Mouse (Mus musculus) intestine, embryonic 15.5 days (tissue): Measurements from ENCODE around the gene Map3k5. TPM values are rescaled to one million over a fixed set of nuclear protein-coding genes. Genes with fewer than 3 reads are reported as not detected.

Experiments used
- ATAC-seq: fragments of 200-750 bp; cut with Nextera tagmentation; 2 replicates; pipeline ENCODE4 v1.8.0; 2017; ENCODE audit warnings: moderate TSS enrichment, moderate library complexity
- H3K27ac ChIP-seq: fragments of 300-500 bp; sonication (generic); 2 replicates; pipeline ENCODE4 v1.5.1; 2015; ENCODE audit warnings: mild to moderate bottlenecking, inconsistent platforms
- H3K27me3 ChIP-seq: fragments of 300-500 bp; sonication (generic); replicated peaks from 2 replicates; pipeline ENCODE4 v1.6.1; 2015; ENCODE audit warnings: inconsistent platforms
- H3K36me3 ChIP-seq: fragments of 300-500 bp; sonication (generic); 2 replicates; pipeline ENCODE4 v1.6.1; 2015; ENCODE audit warnings: inconsistent platforms
- H3K4me1 ChIP-seq: fragments of 300-500 bp; sonication (generic); replicated peaks from 2 replicates; pipeline ENCODE4 v1.6.1; 2015; ENCODE audit warnings: inconsistent platforms
- H3K4me2 ChIP-seq: fragments of 300-500 bp; sonication (generic); replicated peaks from 2 replicates; pipeline ENCODE4 v1.6.1; 2015; ENCODE audit warnings: mild to moderate bottlenecking, inconsistent platforms
- H3K4me3 ChIP-seq: fragments of 300-500 bp; sonication (generic); replicated peaks from 2 replicates; pipeline ENCODE4 v1.5.1; 2015; ENCODE audit warnings: inconsistent platforms
- H3K9ac ChIP-seq: fragments of 300-500 bp; sonication (generic); 2 replicates; pipeline ENCODE4 v1.6.1; 2015; ENCODE audit warnings: inconsistent platforms
- H3K9me3 ChIP-seq: fragments of 300-500 bp; sonication (generic); 2 replicates; pipeline ENCODE4 v1.6.1; 2016; ENCODE audit warnings: inconsistent platforms
- WGBS: fragments of 180-500 bp; shearing (Covaris S2); methylation state at CpG from one replicate; pipeline ENCODE4 v1.1.7; 2015; 5-methylcytosine and 5-hydroxymethylcytosine counted together
- polyA plus RNA-seq: library from polyadenylated mRNA; unstranded; fragments of >200 nt; fragmentation: Nextera tagmentation; extraction: Ambion mirVana; gene quantifications from 2 replicates; pipeline ENCODE4 v1.2.1, GENCODE M21; 2015

Gene Map3k5
- polyA plus RNA-seq, 1 experiment from 2014 or later = 1.9 TPM

GRCm38 (mm10) chr10:19973321-19974108, 39.2 kb downstream of the Map3k5 start:
- no peaks in the 10 kb centered on the region for H3K36me3 ChIP-seq
- H3K4me1 ChIP-seq = no peaks in the 10 kb centered on the region
- no peak overlapping the region for H3K27ac ChIP-seq
- no peak overlapping the region for H3K4me3 ChIP-seq
- H3K27me3 ChIP-seq = no peaks in the 10 kb centered on the region
- ATAC-seq = no peak
- WGBS = 85% methylated on average over 12 of the region's 12 CpGs
- H3K4me2 ChIP-seq = no peak overlapping the region
- H3K9me3 ChIP-seq = no peaks in the 10 kb centered on the region
- H3K9ac ChIP-seq = no peak overlapping the region

GRCm38 (mm10) chr10:19977557-19977956, 43.3 kb downstream of the Map3k5 start:
- no peaks in the 10 kb centered on the region for H3K27me3 ChIP-seq
- ATAC-seq = no peak
- no peak overlapping the region for H3K4me2 ChIP-seq
- H3K4me1 ChIP-seq = no peaks in the 10 kb centered on the region
- 71% methylated on average over 3 of the region's 3 CpGs for WGBS
- H3K9ac ChIP-seq = no peak overlapping the region
- no peaks in the 10 kb centered on the region for H3K9me3 ChIP-seq
- H3K27ac ChIP-seq = no peak overlapping the region
- H3K36me3 ChIP-seq = no peaks in the 10 kb centered on the region
- no peak overlapping the region for H3K4me3 ChIP-seq

GRCm38 (mm10) chr10:19978662-19979199, 44.5 kb downstream of the Map3k5 start:
- no peaks in the 10 kb centered on the region for H3K4me1 ChIP-seq
- H3K27me3 ChIP-seq = no peaks in the 10 kb centered on the region
- H3K4me3 ChIP-seq = no peak overlapping the region
- H3K4me2 ChIP-seq = no peak overlapping the region
- H3K9me3 ChIP-seq = no peaks in the 10 kb centered on the region
- no peaks in the 10 kb centered on the region for H3K36me3 ChIP-seq
- no peak for ATAC-seq
- no peak overlapping the region for H3K9ac ChIP-seq
- WGBS = 91% methylated on average over 5 of the region's 5 CpGs
- H3K27ac ChIP-seq = no peak overlapping the region

- H3K4me2 ChIP-seq = no peak overlapping the region
- WGBS = 72% methylated on average over 9 of the region's 9 CpGs
- H3K4me1 ChIP-seq = no peaks in the 10 kb centered on the region
- no peak overlapping the region for H3K9ac ChIP-seq
- ATAC-seq = no peak
- H3K27ac ChIP-seq = no peak overlapping the region
- H3K36me3 ChIP-seq = no peaks in the 10 kb centered on the region; the same call in 1 of the 2 replicates
- H3K27me3 ChIP-seq = no peaks in the 10 kb centered on the region
- H3K9me3 ChIP-seq = no peaks in the 10 kb centered on the region
- H3K4me3 ChIP-seq = no peak overlapping the region
Measured at GRCm38 (mm10) chr10:19987736-19988135, 53.5 kb downstream of the Map3k5 start.

- 88% methylated on average over 6 of the region's 6 CpGs for WGBS
- ATAC-seq = no peak
Measured at GRCm38 (mm10) chr10:19989986-19990385, 55.7 kb downstream of the Map3k5 start.

GRCm38 (mm10) chr10:19990638-19991037, 56.4 kb downstream of the Map3k5 start:
- Histone ChIP-seq H3K9ac (no peak overlapping the region), H3K27ac (no peak overlapping the region), H3K27me3 (no peaks in the 10 kb centered on the region), H3K36me3 (no peaks in the 10 kb centered on the region; the same call in 1 of the 2 replicates), H3K4me1 (no peaks in the 10 kb centered on the region), H3K4me2 (no peak overlapping the region), H3K4me3 (no peak overlapping the region), H3K9me3 (no peaks in the 10 kb centered on the region)
- ATAC-seq = no peak
- 72% methylated on average over 6 of the region's 6 CpGs for WGBS

More at GRCm38 (mm10) chr10:19989986-19990385, 55.7 kb downstream of the Map3k5 start:
- H3K4me3 ChIP-seq = no peak overlapping the region
- no peaks in the 10 kb centered on the region for H3K27me3 ChIP-seq
- no peak overlapping the region for H3K4me2 ChIP-seq
- H3K36me3 ChIP-seq = no peaks in the 10 kb centered on the region; the same call in 1 of the 2 replicates
- H3K4me1 ChIP-seq = no peaks in the 10 kb centered on the region
- no peak overlapping the region for H3K9ac ChIP-seq
- H3K27ac ChIP-seq = no peak overlapping the region
- no peaks in the 10 kb centered on the region for H3K9me3 ChIP-seq

GRCm38 (mm10) chr10:19991237-19991865, 57.1 kb downstream of the Map3k5 start:
- H3K27ac ChIP-seq = no peak overlapping the region
- H3K9ac ChIP-seq = no peak overlapping the region
- WGBS = 65% methylated on average over 3 of the region's 3 CpGs
- no peak overlapping the region for H3K4me3 ChIP-seq
- ATAC-seq = no peak
- no peaks in the 10 kb centered on the region for H3K4me1 ChIP-seq
- H3K4me2 ChIP-seq = no peak overlapping the region
- no peaks in the 10 kb centered on the region; the same call in 1 of the 2 replicates for H3K36me3 ChIP-seq
- no peaks in the 10 kb centered on the region for H3K9me3 ChIP-seq
- H3K27me3 ChIP-seq = no peaks in the 10 kb centered on the region

- Histone ChIP-seq H3K4me1 (no peaks in the 10 kb centered on the region), H3K4me3 (no peak overlapping the region), H3K27me3 (no peaks in the 10 kb centered on the region), H3K9ac (no peak overlapping the region), H3K4me2 (no peak overlapping the region), H3K27ac (no peak overlapping the region), H3K36me3 (no peaks in the 10 kb centered on the region), H3K9me3 (no peaks in the 10 kb centered on the region)
- 37% methylated on average over 3 of the region's 3 CpGs for WGBS
- ATAC-seq = no peak
Measured at GRCm38 (mm10) chr10:19991866-19992252, 57.6 kb downstream of the Map3k5 start.

GRCm38 (mm10) chr10:19994469-19995450, 60.5 kb downstream of the Map3k5 start:
- no peak overlapping the region for H3K27ac ChIP-seq
- no peaks in the 10 kb centered on the region for H3K36me3 ChIP-seq
- no peak overlapping the region for H3K4me2 ChIP-seq
- H3K9me3 ChIP-seq = no peaks in the 10 kb centered on the region
- H3K27me3 ChIP-seq = no peaks in the 10 kb centered on the region
- H3K4me3 ChIP-seq = no peak overlapping the region
- WGBS = 68% methylated on average over 14 of the region's 14 CpGs
- H3K4me1 ChIP-seq = no peaks in the 10 kb centered on the region
- ATAC-seq = no peak
- no peak overlapping the region for H3K9ac ChIP-seq

GRCm38 (mm10) chr10:19996151-19996550, 61.9 kb downstream of the Map3k5 start:
- no peaks in the 10 kb centered on the region for H3K36me3 ChIP-seq
- no peak overlapping the region for H3K9ac ChIP-seq
- H3K27me3 ChIP-seq = no peaks in the 10 kb centered on the region
- H3K4me3 ChIP-seq = no peak overlapping the region
- H3K9me3 ChIP-seq = no peaks in the 10 kb centered on the region
- ATAC-seq = no peak
- no peak overlapping the region for H3K4me2 ChIP-seq
- no peaks in the 10 kb centered on the region for H3K4me1 ChIP-seq
- H3K27ac ChIP-seq = no peak overlapping the region
- 83% methylated on average over 3 of the region's 3 CpGs for WGBS

GRCm38 (mm10) chr10:19999703-20000407, 65.6 kb downstream of the Map3k5 start:
- Histone ChIP-seq H3K4me1 (0 out of 2 replicates have a peak, but pooled peaks cover 2% of the 10 kb centered on the region), H3K27me3 (no peaks in the 10 kb centered on the region), H3K9me3 (no peaks in the 10 kb centered on the region), H3K4me3 (no peak overlapping the region), H3K9ac (no peak overlapping the region), H3K36me3 (no peaks in the 10 kb centered on the region), H3K27ac (no peak overlapping the region), H3K4me2 (no peak overlapping the region)
- no peak for ATAC-seq
- WGBS = 67% methylated on average over 4 of the region's 4 CpGs
